Mouse (Mus musculus): ENCODE results near the gene Prtn3.
A peak's percentile ranks its signal among the peaks of the same experiment; 100 is the strongest.
"Not testable (repeated sequence)": the region's sequence is repeated elsewhere in the genome, so short reads cannot be mapped to it uniquely, and the experiment has no call there.

The Prtn3 gene

DNA sequence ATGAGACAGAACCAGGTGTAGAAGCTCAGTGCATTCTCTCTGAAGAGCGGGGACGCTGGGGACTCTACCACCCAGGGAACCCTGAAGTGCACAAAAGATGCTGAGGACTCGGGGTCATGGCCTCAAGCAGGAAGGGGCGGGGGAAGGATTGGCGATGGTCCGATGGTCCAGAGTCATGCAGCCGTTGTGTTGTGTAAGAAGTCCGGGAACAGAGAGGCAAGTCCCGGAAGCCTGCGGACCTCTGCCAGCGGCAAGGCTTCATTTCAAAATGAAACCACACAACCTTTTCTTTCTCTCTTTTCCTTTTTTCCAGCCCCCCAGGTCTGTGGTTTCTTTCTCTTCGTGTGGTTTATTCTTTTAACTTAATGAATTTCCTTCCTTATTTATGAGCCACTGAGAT lies 3.5 kb downstream of the Prtn3 start:
- DNase-seq (ENCODE audit: low spot score), result no peak

DNA sequence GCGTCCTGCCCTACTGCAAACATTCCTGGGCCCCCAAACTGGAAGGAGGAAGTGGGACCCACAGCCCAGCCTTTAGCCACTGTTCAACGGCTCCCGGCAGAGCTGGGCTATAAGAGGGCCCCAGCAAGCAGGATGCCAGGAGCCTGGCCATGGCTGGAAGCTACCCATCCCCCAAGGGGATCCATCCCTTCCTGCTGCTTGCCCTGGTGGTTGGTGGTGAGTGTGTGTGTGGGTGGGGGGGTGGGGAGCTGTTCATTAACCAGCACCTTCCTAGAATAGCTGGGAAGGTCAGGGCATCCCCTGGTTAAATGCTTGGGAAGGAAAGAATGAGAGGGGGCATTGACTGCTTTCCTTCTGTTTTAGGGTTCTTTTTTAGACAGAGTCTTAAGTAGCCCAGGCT lies 5.3 kb downstream of the Prtn3 start:
- no peak for DNase-seq (ENCODE audit: low spot score)

DNA sequence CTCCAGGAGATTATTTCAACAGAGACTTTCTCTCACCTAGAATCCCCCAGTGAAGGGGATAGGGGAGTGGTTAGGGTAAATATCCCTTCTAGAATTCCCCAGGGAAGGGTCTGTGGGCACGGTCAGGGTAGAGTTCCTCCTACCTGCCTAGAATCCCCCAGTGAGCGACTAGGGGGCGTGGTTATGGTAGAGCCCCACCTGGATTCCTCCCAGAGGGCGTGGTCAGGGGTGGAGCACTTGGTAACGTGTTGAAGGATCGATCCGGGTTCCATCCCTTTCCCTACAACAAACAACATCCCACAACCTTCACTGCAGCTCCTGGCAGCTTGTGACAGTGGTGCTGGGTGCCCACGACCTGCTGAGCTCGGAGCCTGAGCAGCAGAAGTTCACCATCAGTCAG lies 6.4 kb downstream of the Prtn3 start:
- no peak for DNase-seq (ENCODE audit: low spot score)

DNA sequence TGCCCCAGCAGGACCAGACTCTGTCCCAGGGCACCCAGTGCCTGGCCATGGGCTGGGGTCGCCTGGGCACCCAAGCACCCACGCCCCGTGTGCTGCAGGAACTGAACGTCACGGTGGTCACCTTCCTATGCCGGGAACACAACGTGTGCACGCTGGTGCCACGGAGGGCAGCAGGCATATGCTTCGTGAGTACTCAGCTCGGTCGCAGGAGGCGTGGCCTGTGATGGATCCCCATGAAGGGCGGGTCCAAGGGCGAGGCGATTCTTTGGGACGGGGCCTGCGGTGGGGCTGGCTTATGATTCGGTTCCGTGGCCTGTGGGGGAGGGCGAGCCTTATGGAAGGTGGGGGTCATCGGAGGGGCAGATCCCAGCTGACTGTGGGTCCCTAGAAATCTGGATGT lies 7.7 kb downstream of the Prtn3 start:
- no peak for DNase-seq (ENCODE audit: low spot score)

DNA sequence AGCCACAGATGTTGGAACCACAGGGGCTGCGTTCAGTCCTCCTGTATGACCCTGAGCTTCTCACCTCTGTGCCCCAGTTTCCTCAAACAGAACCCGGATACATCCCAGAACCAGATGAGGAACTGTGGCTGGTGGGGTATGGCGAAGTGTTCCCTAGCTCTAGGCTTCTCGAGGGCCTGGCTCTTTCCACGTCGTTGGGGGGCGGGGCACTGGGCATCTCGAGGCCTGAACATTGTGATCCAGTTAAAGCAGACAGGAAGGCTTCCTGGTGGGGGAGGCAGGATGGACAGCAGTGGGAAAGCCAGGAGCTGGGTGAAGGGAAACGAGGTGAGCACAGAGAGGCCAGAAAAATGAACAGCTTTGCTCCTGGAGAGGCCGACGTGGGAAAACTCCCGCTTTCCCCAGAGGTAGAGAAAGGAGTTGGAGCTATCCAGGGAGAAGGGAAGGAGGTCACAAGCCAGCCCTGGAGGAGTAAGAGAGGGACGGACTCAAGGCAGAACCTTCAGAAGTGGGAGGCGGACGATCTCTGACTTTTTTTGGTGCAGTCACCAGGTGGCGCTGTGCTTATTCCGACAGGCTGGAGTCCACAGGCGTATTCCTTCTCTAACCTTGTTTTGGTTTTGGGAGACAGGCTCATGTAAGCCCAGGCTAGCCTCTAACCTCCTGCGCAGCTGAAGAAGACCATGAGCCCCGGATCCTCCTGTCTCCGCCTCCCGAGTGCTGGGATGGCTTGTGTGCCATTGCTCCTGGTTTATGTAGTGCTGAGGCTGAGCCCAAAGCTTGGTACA lies 9.2 kb downstream of the Prtn3 start:
- no peak for DNase-seq (ENCODE audit: low spot score)

DNA sequence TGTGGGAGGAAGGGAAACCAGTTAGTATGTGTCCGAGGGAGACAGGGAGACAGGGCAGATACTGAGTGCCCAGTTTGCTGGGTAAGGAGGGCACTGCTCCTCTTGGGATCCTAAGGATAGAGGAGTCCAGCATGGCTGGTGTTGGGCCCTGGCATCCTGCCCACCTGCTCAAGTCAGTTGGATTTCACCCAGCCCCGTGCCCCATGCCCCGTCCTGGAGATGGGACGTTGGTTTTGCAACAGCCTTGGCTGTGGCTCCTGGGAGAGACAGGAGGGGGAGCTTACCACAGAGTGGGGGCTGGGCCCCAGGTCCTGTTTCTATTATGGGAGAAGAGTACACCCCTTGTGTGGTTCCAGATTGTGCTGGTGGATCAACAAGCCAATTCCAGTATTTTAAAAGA lies 10.2 kb downstream of the Prtn3 start:
- DNase-seq (ENCODE audit: low spot score), result no peak

DNA sequence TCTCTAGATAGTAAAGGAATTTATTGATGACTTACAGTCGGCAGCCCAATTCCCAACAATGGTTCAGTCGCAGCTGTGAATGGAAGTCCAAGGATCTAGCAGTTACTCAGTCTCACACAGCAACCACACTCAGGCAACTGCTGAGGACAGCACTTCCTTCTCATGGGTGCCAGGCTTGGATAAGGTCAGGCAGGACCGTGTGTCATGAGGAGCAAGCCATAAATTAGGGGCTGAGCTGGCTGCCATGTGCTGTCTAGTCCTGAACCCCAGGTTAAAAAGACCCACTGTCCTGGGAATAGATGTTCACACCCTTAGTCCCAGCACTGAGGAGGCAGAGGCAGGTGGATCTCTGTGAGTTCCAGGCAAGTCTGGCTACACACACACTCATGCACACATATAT lies 10.7 kb downstream of the Prtn3 start:
- DNase-seq (ENCODE audit: low spot score), result not testable (repeated sequence)

DNA sequence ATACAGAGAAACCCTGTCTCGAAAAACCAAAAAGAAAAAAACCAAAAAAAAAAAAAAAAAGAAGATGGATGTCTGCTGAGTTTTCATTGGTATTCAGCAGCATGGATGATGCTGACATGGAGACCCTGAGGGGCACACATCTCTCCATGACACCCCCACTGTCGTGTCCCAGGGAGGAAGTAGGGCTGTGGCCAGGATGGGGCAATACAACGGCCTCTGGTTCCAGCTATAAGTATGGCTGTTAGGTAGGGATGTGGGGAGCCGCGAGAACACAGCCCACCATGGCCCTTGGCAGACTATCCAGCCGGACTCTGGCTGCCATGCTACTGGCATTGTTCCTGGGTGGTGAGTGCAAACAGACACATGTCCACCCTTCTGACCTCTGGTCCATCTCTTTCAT lies 11.8 kb downstream of the Prtn3 start, which contains the start of gene Elane:
Gene Elane (plus strand): TSS at position 194 of the 400 bp plus-strand sequence.
- no peak for DNase-seq (ENCODE audit: low spot score)

DNA sequence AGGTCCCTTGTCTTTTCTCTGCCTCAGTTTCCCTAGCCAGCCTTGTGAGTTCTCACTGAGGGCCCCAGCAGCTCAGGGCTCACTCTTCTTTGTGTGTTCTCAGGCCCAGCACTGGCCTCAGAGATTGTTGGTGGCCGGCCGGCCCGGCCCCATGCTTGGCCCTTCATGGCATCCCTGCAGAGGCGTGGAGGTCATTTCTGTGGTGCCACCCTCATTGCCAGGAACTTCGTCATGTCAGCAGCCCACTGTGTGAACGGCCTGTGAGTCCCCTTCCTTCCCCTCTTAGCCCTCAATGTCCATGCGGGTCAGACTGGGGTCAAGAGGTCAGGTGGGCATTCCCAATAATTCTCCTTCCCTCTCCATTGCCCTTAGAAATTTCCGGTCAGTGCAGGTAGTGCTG lies 12.3 kb downstream of the Prtn3 start:
- DNase-seq (ENCODE audit: low spot score), result no peak

DNA sequence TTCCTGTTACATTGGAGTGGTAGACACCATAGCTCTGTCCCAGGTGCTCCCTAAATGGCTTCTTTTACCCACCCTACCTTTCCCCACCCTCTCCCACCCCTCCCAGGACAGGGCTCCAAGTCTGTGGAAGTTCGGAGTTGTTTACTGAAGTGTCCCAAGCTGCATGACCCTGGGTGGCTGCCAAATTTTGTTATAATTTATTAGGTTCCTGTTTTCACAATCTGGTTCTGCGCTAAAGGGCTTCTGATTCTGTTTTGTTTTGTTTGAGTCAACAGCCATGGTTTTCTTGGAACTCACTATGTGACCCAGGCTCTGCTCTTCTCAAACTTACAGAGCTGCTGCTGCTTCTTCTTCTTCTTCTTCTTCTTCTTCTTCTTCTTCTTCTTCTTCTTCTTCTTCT lies 15.1 kb downstream of the Prtn3 start:
- DNase-seq (ENCODE audit: low spot score), result no peak

DNA sequence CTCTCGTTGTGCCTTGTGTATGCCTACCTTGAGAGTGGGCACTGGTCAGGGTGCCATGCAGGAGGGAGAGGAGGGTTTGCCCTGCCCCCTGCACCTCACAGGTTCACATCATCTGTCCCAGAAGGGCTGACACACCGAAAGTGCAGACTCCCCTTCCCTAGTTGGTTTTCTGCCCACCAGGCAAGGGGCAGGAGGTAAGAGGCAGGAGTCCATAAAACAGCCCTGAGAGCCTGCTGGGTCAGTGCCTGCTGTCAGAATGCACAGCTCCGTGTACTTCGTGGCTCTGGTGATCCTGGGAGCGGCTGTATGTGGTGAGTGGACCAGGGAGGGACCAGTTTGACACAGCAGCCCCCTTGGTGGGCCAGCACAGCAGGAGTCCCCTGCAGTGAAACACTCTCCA lies 16.4 kb downstream of the Prtn3 start, which contains the start of gene Cfd:
Gene Cfd (plus strand): TSS at position 184 of the 400 bp plus-strand sequence.
- DNase-seq (ENCODE audit: low spot score), result no peak

DNA sequence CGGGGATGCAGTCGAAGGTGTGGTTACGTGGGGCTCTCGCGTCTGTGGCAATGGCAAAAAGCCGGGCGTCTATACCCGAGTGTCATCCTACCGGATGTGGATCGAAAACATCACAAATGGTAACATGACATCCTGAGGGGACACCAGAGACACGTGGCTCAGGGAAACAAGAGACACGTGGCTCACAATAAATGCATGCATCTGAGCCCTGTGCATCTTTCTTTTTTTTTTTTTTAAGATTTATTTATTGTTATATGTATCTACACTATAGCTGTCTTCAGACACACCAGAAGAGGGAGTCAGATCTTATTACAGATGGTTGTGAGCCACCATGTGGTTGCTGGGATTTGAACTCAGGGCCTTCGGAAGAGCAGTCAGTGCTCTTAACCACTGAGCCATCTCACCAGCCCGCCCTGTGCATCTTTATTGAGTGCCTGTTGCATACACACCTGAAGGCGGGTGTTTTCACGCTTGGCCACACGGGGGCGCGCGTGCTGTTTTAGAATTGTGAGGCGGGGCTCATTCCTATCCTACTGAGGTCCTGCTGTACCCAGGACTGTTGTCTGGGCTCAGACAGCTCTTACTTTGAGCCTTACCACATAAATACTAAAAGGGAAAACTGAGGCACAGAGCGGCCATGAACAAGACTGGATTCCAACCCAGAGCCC lies 18.3 kb downstream of the Prtn3 start:
- peak; percentile 50 for DNase-seq (ENCODE audit: low spot score)

DNA sequence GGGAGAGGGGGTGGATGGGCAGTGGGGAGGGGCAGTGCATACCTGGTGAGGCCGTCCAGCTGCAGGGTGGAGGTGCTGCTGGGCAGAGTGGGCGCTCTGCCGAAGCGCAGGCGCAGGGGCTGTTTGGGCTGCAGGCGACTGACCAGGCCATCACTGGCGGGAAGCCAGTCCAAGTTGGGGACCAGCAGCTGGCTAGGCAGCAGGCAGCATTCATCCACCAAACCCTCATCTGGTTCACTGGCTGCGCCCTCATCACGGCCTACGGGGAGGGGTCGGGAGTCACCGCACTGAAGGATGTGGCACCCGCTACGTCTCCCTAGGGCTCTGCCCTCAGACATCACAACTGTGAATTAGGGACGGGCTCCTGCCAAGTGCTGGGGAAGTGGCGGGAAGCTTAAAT lies 22.0 kb downstream of the Prtn3 start:
- no peak for DNase-seq (ENCODE audit: low spot score)

DNA sequence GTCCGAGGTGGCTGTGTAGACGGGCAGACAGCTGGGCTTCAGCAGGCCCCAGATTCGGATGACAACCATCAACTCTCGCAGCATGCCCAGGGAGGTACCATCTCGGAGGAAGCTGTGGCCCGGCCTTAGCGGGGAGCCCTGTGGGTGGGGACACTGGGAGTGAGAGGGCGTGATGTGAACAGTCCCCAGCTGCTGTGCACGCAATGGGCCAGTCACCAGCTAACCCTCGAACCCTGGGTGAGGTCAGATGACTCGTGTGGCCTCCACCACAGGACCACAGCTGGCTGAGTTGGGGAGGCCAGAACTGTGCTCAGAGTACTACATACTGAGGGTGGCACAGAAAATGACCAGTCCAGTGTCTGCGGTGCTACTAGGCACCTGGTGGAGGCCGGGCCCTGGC lies 22.5 kb downstream of the Prtn3 start:
- DNase-seq (ENCODE audit: low spot score), result no peak

DNA sequence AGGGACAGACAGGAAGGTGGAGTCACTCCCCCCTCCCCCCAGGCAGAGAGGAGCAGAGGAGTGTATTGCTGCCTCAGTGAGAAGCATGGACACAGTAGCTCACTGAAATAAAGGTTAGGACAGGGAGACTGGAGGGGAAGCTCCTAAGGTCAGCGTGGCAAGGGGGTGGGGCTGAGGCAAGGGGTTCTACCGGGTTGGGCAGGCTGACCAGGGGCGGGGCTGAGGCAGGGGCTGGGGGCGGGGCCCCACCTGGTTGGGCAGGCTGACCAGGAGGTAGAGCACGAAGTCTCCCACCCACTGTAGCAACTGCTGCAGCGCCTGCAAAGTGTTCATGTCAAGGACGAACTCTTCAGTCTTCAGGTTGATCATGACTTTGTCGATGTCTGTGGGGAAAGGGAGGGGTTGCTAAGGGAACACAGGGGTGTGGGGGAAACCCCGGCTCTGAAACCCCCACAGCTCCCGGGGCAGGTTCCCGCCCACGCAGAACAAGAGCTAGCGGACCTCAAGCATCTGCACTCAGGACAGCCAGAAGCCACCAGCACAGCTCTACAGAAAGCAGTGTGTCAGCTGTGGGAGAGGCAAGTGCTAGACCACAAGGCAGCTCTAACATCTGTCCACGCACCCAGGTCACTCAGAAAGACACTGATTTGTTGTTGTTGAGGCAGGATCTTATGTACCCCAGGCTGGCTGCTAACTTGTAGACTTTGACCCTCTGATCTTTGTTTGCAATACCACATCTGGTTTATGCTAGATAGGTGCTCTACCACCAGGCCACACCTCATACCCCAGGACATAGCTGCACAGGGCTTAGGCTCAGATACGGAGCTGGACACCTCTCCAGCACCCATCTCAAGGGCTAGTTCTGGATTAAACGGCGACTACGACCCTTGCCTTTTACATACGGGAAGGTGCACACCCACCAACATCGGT lies 23.3 kb downstream of the Prtn3 start:
- DNase-seq (ENCODE audit: low spot score), result no peak

DNA sequence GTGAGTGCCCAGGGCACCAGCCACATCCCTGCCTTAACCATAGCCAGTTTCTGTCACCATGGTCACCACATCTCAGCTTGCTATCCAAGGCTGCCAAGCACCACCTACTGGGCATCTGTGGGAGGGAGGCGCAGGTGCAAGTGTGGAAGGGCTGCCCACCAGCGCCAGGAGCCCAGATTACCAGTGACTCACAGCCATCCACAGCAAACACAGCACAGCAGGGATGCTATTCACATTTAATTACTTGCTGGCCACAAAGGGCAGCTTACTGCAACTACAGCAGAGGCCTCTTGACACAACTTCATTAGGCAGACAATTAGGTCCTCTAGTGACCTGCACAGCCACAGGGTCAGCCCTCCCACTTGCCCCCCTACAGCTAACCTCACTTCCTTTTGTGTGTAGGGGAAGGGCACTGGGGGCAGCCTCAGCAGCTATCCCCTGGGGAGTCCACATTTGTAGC lies 26.7 kb downstream of the Prtn3 start:
- DNase-seq (ENCODE audit: low spot score), result no peak

DNA sequence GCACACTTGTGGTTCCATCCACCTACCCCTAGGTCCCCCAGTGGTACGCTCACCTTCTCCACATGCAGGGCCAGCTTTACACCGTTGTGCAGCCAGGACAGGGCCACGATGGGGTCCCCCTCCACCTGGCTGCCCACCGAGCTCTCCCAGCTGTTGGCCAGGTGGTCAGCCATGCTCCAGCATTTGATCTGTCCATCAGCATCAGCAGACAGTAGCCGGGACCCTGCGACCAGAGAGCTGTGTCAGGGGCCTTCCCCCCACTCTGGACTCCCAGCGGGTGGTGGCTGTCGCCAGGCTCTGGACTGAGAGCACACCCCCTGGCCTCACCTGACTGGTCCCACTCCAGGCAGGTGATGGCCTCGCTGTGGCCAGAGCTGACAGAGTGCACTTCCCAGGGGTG lies 32.4 kb downstream of the Prtn3 start:
- DNase-seq (ENCODE audit: low spot score), result no peak

DNA sequence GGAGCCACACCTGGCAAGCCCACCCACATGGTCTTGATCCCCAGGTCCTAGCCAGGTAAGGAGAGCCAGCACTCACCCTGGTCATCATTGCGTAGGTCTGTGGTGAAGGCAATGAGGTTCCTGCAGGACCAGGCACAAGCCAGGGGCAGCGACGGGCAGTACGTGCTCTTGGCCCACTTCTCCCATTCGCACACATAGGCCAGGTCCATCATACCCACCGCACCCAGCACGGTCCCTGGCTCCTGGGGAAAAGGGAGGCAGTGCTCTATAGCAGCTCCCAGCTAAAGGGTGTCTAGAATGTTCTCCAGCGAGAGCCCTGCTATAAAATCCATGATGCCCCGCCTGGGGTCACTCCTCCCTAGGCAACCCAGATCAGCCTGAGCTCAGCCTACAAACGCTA lies 33.1 kb downstream of the Prtn3 start:
- no peak for DNase-seq (ENCODE audit: low spot score)

DNA sequence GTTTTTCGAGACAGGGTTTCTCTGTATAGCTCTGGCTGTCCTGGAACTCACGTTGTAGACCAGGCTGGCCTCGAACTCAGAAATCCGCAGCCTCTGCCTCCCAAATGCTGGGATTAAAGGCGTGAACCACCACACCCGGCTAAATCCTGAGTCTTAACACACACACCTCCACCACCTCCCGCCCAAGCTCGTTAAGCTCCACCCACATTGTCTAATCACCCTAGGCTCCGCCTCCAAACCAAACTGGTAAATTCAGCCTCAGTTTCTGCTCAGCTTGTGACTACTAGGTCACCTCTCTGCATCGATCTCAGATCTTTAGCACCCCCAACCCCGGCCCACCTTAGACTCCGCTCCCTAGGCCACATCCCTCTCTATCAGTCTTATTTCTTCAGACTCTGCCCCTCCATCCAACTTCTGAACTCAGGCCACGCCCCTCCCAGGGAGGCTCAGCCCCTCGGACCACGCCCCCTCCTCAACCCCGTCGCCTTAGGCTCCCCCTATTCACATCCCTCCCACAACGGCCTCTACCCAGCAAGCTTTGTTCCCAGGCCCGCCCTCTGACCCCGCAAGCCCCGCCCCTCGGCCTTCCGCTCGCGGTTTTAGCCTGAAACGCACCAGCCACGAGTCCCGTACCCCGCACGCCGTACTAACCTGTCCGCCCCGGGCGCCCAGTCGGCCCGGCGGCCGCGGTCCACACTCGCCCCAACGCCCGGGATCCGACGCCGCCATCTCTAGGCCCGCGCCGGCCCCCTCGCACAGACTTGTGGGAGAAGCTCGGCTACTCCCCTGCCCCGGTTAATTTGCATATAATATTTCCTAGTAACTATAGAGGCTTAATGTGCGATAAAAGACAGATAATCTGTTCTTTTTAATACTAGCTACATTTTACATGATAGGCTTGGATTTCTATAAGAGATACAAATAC lies 34.2 kb downstream of the Prtn3 start, which contains the start of gene Med16:
Gene Med16 (minus strand): TSS at position 757 of the 925 bp plus-strand sequence.
- peak; percentile 77 for DNase-seq (ENCODE audit: low spot score)

DNA sequence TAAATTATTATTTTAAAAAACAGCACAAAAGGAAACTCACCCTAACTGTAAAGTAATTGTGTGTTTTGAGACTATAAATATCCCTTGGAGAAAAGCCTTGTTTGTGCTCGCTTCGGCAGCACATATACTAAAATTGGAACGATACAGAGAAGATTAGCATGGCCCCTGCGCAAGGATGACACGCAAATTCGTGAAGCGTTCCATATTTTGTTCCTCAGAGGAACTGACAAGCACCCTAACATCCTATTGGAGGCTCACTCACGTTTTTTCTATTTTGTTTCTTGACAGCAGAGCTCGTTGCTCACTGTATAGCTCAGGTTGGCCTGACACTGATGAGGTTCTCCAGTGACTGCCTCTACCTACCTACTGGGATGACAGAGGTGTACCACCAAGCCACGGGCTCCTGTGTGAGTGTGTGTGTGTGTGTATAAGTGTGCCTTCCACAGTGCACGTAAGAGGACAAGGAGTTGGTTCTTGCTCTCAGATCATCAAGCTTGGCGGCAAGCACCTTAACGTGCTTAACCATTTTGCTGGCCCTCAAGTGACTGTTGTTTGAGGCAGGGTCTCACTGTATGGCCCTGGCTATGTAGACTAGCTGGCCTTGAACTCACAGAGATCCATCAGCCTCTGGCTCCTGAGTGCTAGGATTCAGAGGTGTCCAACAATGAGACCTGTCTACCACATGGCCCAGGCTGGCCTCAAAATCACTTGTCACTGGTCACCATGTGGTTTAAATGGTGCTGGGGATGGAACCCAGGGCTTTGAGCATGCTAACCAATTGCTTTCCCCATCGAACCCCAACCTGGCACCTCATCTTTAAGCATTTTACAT lies 35.0 kb downstream of the Prtn3 start:
- DNase-seq (ENCODE audit: low spot score), result no peak

Data from urinary bladder, postnatal 10 days (tissue).